Mouse (Mus musculus) ES-Bruce4 (cell line): ENCODE measurements around the gene Cd82.

Experiments used
- CTCF ChIP-seq: IDR thresholded peaks from one replicate; pipeline ENCODE4 v1.8.1; 2011; ENCODE audit warnings: low read depth, low read length
- EP300 ChIP-seq: IDR thresholded peaks from 2 replicates; pipeline ENCODE4 v1.6.1; 2011; ENCODE audit warnings: low read depth, low read length; ENCODE audit not compliant: insufficient read depth
- POLR2A ChIP-seq: IDR thresholded peaks from one replicate; pipeline ENCODE4 v1.8.1; 2011; ENCODE audit warnings: low read length; ENCODE audit not compliant: insufficient read depth

GRCm38 (mm10) chr2:93432600-93433389 is 30.1 kb downstream of the Cd82 start:
- TF ChIP-seq EP300 (no peak), CTCF (no peak), POLR2A (no peak)
